In genomic region chr13:91415896-91416295, GRCm38 (mm10) we compare ENCODE assay signal across 32 mouse cellular contexts.
"Had no signal": no experiment of that assay in that cellular context is flagged by ENCODE, and none has a peak within 500 bp of the region (broad histone marks: within the 10 kb centered on the region; RNA-seq: fewer than 3 reads in every experiment).

No protein-coding gene starts in this region.

- H3K27ac ChIP-seq: limb, embryonic 10.5 days; limb, embryonic 12.5 days; limb, embryonic 13.5 days; limb, embryonic 15.5 days; liver, embryonic 13.5 days; liver, embryonic 14.5 days; liver, embryonic 15.5 days; lung, embryonic 15.5 days; macrophage; midbrain, embryonic 10.5 days; midbrain, embryonic 12.5 days; midbrain, embryonic 13.5 days; midbrain, embryonic 15.5 days; neural tube, embryonic 12.5 days; neural tube, embryonic 13.5 days had no signal

- H3K27me3 ChIP-seq: limb, embryonic 12.5 days; limb, embryonic 13.5 days; limb, embryonic 15.5 days; liver, embryonic 12.5 days; liver, embryonic 13.5 days; liver, embryonic 15.5 days; lung, embryonic 15.5 days; megakaryocyte, embryonic 14.5 days; midbrain, embryonic 12.5 days; midbrain, embryonic 13.5 days; midbrain, embryonic 15.5 days; neural tube, embryonic 12.5 days; neural tube, embryonic 13.5 days had no signal

- H3K36me3 ChIP-seq: limb, embryonic 10.5 days; limb, embryonic 12.5 days; limb, embryonic 13.5 days; limb, embryonic 15.5 days; liver, embryonic 12.5 days; liver, embryonic 13.5 days; liver, embryonic 15.5 days; lung, embryonic 15.5 days; midbrain, embryonic 10.5 days; midbrain, embryonic 12.5 days; midbrain, embryonic 13.5 days; midbrain, embryonic 15.5 days; neural tube, embryonic 12.5 days; neural tube, embryonic 13.5 days had no signal

- H3K9ac ChIP-seq: limb, embryonic 12.5 days; limb, embryonic 13.5 days; limb, embryonic 15.5 days; liver, embryonic 12.5 days; liver, embryonic 13.5 days; liver, embryonic 14.5 days; liver, embryonic 15.5 days; liver, postnatal 0 days; lung, embryonic 14.5 days; lung, embryonic 15.5 days; midbrain, embryonic 12.5 days; midbrain, embryonic 13.5 days; midbrain, embryonic 15.5 days; neural tube, embryonic 12.5 days; neural tube, embryonic 13.5 days had no signal

- ATAC-seq: lung, postnatal 0 days; midbrain, embryonic 13.5 days; midbrain, embryonic 15.5 days had no signal

- H3K4me1 ChIP-seq: limb, embryonic 10.5 days; liver, embryonic 15.5 days; lung, embryonic 15.5 days; midbrain, embryonic 12.5 days; midbrain, embryonic 13.5 days; neural tube, embryonic 12.5 days had no signal

- H3K4me3 ChIP-seq: limb, embryonic 10.5 days; limb, embryonic 12.5 days; limb, embryonic 13.5 days; limb, embryonic 15.5 days; liver, embryonic 12.5 days; liver, embryonic 13.5 days; liver, embryonic 15.5 days; lung, embryonic 15.5 days; megakaryocyte, embryonic 14.5 days; midbrain, embryonic 10.5 days; midbrain, embryonic 12.5 days; midbrain, embryonic 13.5 days; midbrain, embryonic 15.5 days; myocyte; neural tube, embryonic 12.5 days; neural tube, embryonic 13.5 days had no signal

- H3K9me3 ChIP-seq: limb, embryonic 10.5 days; limb, embryonic 12.5 days; limb, embryonic 13.5 days; limb, embryonic 15.5 days; liver, embryonic 12.5 days; liver, embryonic 13.5 days; liver, embryonic 15.5 days; lung, embryonic 15.5 days; megakaryocyte, embryonic 14.5 days; midbrain, embryonic 10.5 days; midbrain, embryonic 12.5 days; midbrain, embryonic 13.5 days; midbrain, embryonic 15.5 days; neural tube, embryonic 12.5 days; neural tube, embryonic 13.5 days had no signal

- DNase-seq: left cerebral cortex, postnatal 4 days; liver; liver, embryonic 13.5 days; liver, postnatal 0 days; lung, adult 18-20 months; lung, adult 2 months; lung, embryonic 14.5 days; lung, postnatal 10 days; lung, postnatal 14 days; lung, postnatal 36 days; lung, postnatal 4 days; midbrain, embryonic 14.5 days had no signal

- H3K4me2 ChIP-seq: limb, embryonic 12.5 days; limb, embryonic 13.5 days; limb, embryonic 15.5 days; liver, embryonic 11.5 days; liver, embryonic 12.5 days; liver, embryonic 13.5 days; liver, embryonic 15.5 days; lung, embryonic 14.5 days; lung, embryonic 15.5 days; midbrain, embryonic 11.5 days; midbrain, embryonic 12.5 days; midbrain, embryonic 13.5 days; midbrain, embryonic 15.5 days; neural tube, embryonic 12.5 days; neural tube, embryonic 13.5 days had no signal
